Mouse (Mus musculus) heart, embryonic 14.5 days (tissue): Measurements from ENCODE around the gene Kmt5a. TPM values are rescaled to one million over a fixed set of nuclear protein-coding genes. Genes with fewer than 3 reads are reported as not detected.

ENCODE experiments used
- ATAC-seq: fragments of 200-750 bp; cut with Nextera tagmentation; 2 replicates; pipeline ENCODE4 v1.8.0; 2017; ENCODE audit warnings: low read depth, moderate TSS enrichment; ENCODE audit not compliant: insufficient number of reproducible peaks, insufficient read depth, low FRiP score
- H3K27ac ChIP-seq, 2 experiments: fragments of 200-500 bp in 1 of 2; fragments of 300-500 bp in 1 of 2; sonication (generic) in 1 of 2; replicated peaks in 1 of 2; 2 replicates each; pipeline ENCODE4 v1.5.1; 2012 to 2014; ENCODE audit warnings: low read depth in 2 of 2, low read length in 2 of 2, control low read depth in 1 of 2, mild to moderate bottlenecking in 1 of 2, mixed read lengths in 1 of 2; ENCODE audit not compliant: control insufficient read depth in 1 of 2, insufficient read depth in 1 of 2
- H3K27me3 ChIP-seq: fragments of 300-500 bp; sonication (generic); 2 replicates; pipeline ENCODE4 v1.6.1; 2014; ENCODE audit warnings: mild to moderate bottlenecking, low read length, control low read depth; ENCODE audit not compliant: control insufficient read depth, insufficient read depth
- H3K36me3 ChIP-seq: fragments of 300-500 bp; sonication (generic); 2 replicates; pipeline ENCODE4 v1.6.1; 2014; ENCODE audit warnings: mild to moderate bottlenecking, control low read depth, low read length, mixed read lengths; ENCODE audit not compliant: control insufficient read depth, insufficient read depth
- H3K4me1 ChIP-seq, 2 experiments: fragments of 200-500 bp in 1 of 2; fragments of 300-500 bp in 1 of 2; sonication (generic) in 1 of 2; 2 replicates each; pipeline ENCODE4 v1.6.1; 2012 to 2014; ENCODE audit warnings: low read length in 2 of 2, control low read depth in 1 of 2, mixed read lengths in 1 of 2; ENCODE audit not compliant: control insufficient read depth in 2 of 2, insufficient read depth in 2 of 2
- H3K4me2 ChIP-seq: fragments of 300-500 bp; sonication (generic); 2 replicates; pipeline ENCODE4 v1.6.1; 2014; ENCODE audit warnings: mild to moderate bottlenecking, low read length
- H3K4me3 ChIP-seq, 2 experiments: fragments of 200-500 bp in 1 of 2; fragments of 300-500 bp in 1 of 2; sonication (generic) in 1 of 2; 2 replicates each; pipeline ENCODE4 v1.5.1; 2012 to 2014; ENCODE audit warnings: low read length in 2 of 2, mild to moderate bottlenecking in 2 of 2, control low read depth in 1 of 2, low read depth in 1 of 2, moderate library complexity in 1 of 2; ENCODE audit not compliant: control insufficient read depth in 1 of 2, insufficient read depth in 1 of 2
- H3K9ac ChIP-seq: fragments of 300-500 bp; sonication (generic); 2 replicates; pipeline ENCODE4 v1.6.1; 2014; ENCODE audit warnings: mild to moderate bottlenecking, low read length
- H3K9me3 ChIP-seq: fragments of 300-500 bp; sonication (generic); 2 replicates; pipeline ENCODE4 v1.6.1; 2016; ENCODE audit warnings: low read length, control low read depth; ENCODE audit not compliant: control insufficient read depth
- WGBS: fragments of 180-500 bp; shearing (Covaris S2); extraction: QIAGEN DNeasy Blood & Tissue Kit; methylation state at CpG from one replicate; pipeline ENCODE4 v1.1.7; 2014; 5-methylcytosine and 5-hydroxymethylcytosine counted together
- polyA plus RNA-seq: library from polyadenylated mRNA; unstranded; fragments of >200 nt; fragmentation: Nextera tagmentation; extraction: Ambion mirVana; gene quantifications from 2 replicates; pipeline ENCODE4 v1.2.1, GENCODE M21; 2014

Gene Kmt5a
- polyA plus RNA-seq, 1 experiment from 2014 or later, result 86.6 TPM

DNA sequence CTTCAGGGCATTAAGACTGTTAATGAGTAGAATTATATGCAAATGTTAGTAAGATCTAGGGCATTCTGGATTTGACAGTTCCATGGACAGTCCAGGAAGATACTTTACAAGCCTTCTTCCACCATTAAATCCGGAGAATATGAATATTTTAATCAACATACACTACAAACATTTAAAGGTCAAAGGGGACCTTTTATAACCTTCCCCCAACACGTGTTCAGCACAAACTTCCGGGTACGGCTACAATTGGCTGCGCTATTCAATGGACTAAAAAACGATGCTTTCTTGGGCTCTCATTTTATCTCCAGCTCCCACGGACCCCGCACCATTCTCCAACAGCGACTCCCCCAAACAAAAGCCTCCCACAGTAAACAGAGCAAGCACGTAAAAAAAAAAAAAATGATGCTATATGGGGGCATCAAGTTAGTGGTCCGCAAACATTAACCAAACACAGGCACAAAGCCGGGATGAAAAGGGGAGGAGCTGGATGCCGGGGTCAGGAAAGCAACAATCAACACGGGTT is 15.5 kb upstream of the Kmt5a start:
- peaks cover 0 to 14% of the 10 kb centered on the region in 2 experiments; a peak in 2 of 4 replicates for H3K4me1 ChIP-seq
- H3K4me2 ChIP-seq, result peak overlapping the region; percentile 92
- ATAC-seq, result no peak
- H3K4me3 ChIP-seq, result peak overlapping the region; percentile 68 to 88
- peak overlapping the region; percentile 91 for H3K9ac ChIP-seq
- peaks cover 8% of the 10 kb centered on the region; the same call in 1 of the 2 replicates for H3K36me3 ChIP-seq
- no peaks in the 10 kb centered on the region for H3K9me3 ChIP-seq
- 3% methylated on average over 14 of the region's 14 CpGs for WGBS
- H3K27me3 ChIP-seq, result no peaks in the 10 kb centered on the region
- peak overlapping the region; percentile 63 to 89 for H3K27ac ChIP-seq

GRCm38 (mm10) chr5:124424723-124425411 is 14.9 kb upstream of the Kmt5a start:
- Histone ChIP-seq H3K27ac (peak overlapping the region; percentile 63 to 89), H3K4me2 (peak overlapping the region; percentile 92), H3K4me3 (peak overlapping the region; percentile 68 to 88), H3K9ac (peak overlapping the region; percentile 91), H3K27me3 (no peaks in the 10 kb centered on the region), H3K4me1 (peaks cover 0 to 14% of the 10 kb centered on the region in 2 experiments; a peak in 2 of 4 replicates), H3K36me3 (peaks cover 8% of the 10 kb centered on the region; the same call in 1 of the 2 replicates), H3K9me3 (no peaks in the 10 kb centered on the region)
- ATAC-seq, result peak; percentile 60
- 0% methylated on average over 59 of the region's 63 CpGs for WGBS

DNA sequence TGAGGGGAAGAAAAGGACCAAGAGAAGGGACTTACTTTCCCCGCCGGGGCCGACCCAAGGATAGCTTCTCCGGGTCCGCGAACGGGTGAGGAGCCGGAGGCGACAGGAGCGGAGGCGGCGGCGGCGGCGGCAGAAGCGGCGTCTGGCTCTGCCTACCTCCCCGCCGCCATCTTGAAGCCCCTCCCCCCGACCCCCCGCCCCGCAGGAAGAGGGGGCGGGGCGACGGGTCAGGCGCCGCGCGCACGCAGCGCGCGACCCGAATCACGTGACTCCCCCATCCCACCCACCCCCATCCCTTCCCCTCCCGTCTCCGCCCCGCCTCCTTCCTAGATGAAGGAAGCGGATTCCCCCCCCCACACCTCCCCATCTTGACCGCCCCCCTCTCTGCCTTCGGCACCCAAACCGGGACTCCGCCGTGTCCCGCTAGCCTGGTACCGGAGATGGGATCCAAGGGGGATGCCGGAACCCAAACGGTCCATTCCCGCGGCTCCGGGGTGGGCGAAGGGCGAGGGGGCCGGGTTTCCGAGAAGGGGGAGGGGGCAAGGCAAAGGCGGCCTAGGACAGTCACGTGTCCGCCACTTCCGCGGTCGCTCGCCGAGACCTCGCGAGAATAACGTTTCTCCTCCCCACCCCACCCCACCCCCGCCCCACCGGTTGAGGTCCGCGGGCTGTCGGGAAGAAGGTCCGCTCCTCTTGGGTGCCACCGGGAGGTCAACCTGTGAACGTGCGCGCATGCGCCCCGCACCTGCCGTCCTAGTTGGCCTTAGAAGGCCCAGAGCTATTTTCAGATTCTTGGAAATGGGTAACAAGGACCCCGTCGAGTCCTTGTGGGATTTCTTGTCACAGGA is 14.1 kb upstream of the Kmt5a start, which contains the start of gene Sbno1:
Gene Sbno1, minus strand, starts transcription at position 590 of the 848 bp plus-strand sequence.
- ATAC-seq, result peak; percentile 93
- Histone ChIP-seq H3K4me1 (peaks cover 0 to 14% of the 10 kb centered on the region in 2 experiments; a peak in 2 of 4 replicates), H3K4me2 (peak within 1 kb of the TSS; percentile 92), H3K9ac (peak within 1 kb of the TSS; percentile 91), H3K27ac (peak within 1 kb of the TSS; percentile 85 to 89), H3K36me3 (peaks cover 8% of the 10 kb centered on the region; the same call in 1 of the 2 replicates), H3K9me3 (no peaks in the 10 kb centered on the region), H3K27me3 (no peaks in the 10 kb centered on the region), H3K4me3 (peak within 1 kb of the TSS; percentile 68 to 91)
- WGBS, result under 1% methylated on average over 59 of the region's 81 CpGs

DNA sequence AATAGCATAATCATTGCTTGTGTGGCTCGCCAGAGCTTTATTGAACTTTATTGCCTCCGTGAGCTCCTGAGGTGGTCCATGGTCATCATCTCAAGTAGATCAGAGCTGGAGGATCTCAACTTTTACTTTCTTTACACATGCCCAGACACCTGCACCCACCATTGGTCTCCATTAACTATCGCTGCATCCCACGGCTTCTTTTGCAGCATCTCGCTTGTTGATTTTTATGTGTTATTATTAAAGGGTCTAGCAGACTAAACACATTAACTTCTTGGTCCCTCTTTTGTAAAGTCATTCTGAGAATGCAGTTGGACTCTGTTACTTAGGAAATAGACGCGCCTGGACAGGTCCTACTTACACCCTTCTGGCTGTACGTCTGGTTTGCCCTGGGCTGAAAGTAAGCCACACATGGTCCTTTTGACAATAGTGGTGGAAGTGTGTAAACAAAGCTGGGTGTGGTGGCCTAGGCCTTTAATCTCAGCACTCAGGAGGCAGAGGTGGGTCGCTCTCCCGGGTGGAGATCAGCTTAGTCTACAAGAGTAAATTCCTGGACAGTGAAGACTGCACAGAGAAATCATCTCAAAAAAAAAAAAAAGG is 13.2 kb upstream of the Kmt5a start:
- H3K27me3 ChIP-seq, result no peaks in the 10 kb centered on the region
- H3K9me3 ChIP-seq, result no peaks in the 10 kb centered on the region
- ATAC-seq, result no peak
- peak overlapping the region in 1 of 2 experiments; percentile 68; a peak in 1 of 4 replicates for H3K4me3 ChIP-seq
- H3K36me3 ChIP-seq, result peaks cover 8% of the 10 kb centered on the region; the same call in 1 of the 2 replicates
- peak overlapping the region; percentile 91 for H3K9ac ChIP-seq
- peak overlapping the region; percentile 62 for H3K4me2 ChIP-seq
- WGBS, result 93% methylated on average over 10 of the region's 10 CpGs
- peak overlapping the region in 1 of 2 experiments; percentile 89; a peak in 1 of 4 replicates for H3K27ac ChIP-seq
- H3K4me1 ChIP-seq, result peaks cover 0 to 14% of the 10 kb centered on the region in 2 experiments; a peak in 2 of 4 replicates

- no peak overlapping the region for H3K4me3 ChIP-seq
- H3K4me1 ChIP-seq, result peaks cover 0 to 8% of the 10 kb centered on the region in 2 experiments; a peak in 1 of 4 replicates
- no peaks in the 10 kb centered on the region for H3K9me3 ChIP-seq
- H3K9ac ChIP-seq, result 0 out of 2 replicates have a peak overlapping the region, but pooled peaks have one; percentile 2
- H3K4me2 ChIP-seq, result no peak overlapping the region
- H3K36me3 ChIP-seq, result no peaks in the 10 kb centered on the region
- H3K27ac ChIP-seq, result no peak overlapping the region
- no peak; the same call in 1 of the 2 replicates for ATAC-seq
- no peaks in the 10 kb centered on the region for H3K27me3 ChIP-seq
Observed at GRCm38 (mm10) chr5:124432398-124433012, 7.2 kb upstream of the Kmt5a start.

GRCm38 (mm10) chr5:124433048-124433447 is 6.7 kb upstream of the Kmt5a start:
- no peak overlapping the region for H3K4me3 ChIP-seq
- H3K9ac ChIP-seq, result no peak overlapping the region
- 65% methylated on average over 2 of the region's 2 CpGs for WGBS
- H3K4me1 ChIP-seq, result peaks cover 0 to 8% of the 10 kb centered on the region in 2 experiments; a peak in 1 of 4 replicates
- no peak for ATAC-seq
- no peak overlapping the region for H3K27ac ChIP-seq
- H3K9me3 ChIP-seq, result no peaks in the 10 kb centered on the region
- no peaks in the 10 kb centered on the region for H3K36me3 ChIP-seq
- H3K27me3 ChIP-seq, result no peaks in the 10 kb centered on the region
- H3K4me2 ChIP-seq, result no peak overlapping the region
